Mouse (Mus musculus): ENCODE measurements around the gene Thnsl2. TPM values are rescaled to one million over a fixed set of nuclear protein-coding genes. Genes with fewer than 3 reads are reported as not detected.

The Thnsl2 gene
- total and polyA plus RNA-seq, 3 experiments = not detected

DNA sequence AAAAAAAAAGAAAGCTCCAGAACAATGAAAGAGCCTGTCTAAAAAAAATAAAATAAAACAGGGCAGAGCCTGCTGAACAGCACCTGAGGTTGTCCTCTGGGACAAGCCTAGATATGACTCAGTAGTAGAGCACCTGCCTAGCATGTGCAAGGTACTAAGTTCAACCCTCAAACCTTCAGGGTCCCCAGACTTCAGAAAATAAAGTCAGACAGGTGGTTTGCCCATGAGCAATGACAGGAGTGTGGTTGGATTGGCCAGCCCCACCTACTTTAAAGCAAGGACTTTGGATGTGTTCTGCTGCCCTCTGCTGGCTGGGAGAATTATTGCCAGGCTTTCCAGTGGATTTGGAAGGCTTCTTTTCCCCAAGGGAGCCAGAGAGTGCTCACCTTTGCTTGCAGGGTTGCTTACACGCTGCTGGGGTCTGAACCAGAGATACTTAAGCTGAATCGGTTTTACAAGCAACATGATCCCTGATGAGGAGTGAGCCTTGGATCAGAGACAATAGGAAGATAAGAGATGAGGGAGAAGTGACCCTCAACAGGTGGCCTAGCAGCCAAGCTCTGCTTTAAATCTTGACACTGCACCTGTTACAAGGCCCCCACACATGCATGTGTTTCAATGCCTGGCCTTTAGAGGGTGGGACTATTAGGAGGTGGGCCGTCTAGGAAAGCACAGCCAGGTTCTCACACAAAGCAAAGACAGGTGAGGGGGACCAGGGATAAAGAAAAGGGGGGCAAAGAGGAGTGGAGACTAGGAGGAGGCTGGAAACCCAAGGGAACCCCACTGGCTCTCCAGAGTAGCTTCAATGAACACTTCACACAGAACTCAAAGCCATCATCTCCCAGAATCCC lies 19.0 kb downstream of the Thnsl2 start (continued):
- TF ChIP-seq MAFK (IDR thresholded peaks at IDR 0.05; ENCODE audit: insufficient replicate concordance, low read length) (no peak), TBP (conservative IDR thresholded peaks at IDR 0.05; ENCODE audit: low read depth, low read length) (no peak), PAX5 (IDR thresholded peaks at IDR 0.05; ENCODE audit: low read length) (no peak)

DNA sequence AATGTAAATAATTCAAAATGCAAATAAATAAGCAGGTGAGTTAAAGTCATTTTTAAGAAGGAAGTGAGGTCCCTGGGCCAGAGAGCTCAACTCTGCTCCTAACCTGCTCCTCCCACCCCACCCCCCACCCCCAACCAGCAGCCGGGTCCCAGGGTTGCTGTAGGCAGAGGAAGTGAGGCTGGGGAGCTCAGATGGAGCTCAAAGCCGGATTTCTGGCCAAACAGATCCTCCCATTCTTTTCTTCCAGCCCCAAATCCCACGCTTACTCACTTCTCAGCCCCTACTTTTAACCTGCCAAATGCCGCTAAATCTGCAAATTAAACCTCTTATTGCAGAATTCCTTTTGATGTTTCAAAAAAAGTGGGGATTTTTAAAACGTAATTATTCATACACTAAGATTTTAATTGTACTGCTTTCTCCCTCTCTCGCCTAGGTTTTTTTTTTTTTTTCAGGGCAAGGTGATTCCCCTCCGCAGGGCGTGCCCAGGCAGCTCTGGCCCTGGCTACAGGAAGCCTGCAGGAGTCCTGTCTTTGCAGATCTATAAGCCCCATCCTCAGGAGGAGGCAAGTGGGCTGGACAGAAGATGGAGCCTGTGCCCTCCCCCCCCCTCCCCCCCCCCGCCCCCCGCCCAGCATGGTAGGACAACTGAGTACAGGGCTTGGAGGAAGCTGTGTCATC lies 24.5 kb downstream of the Thnsl2 start:
- Histone ChIP-seq H3K36me3 (replicated peaks in 1 of 2; ENCODE audit: control insufficient read depth in 1 of 2, insufficient read depth in 1 of 2, low read length in 1 of 2) (no peaks in the 10 kb centered on the region), H3K4me2 (ENCODE audit: insufficient read depth, low read depth, poor library complexity, severe bottlenecking) (peak overlapping the region; percentile 89), H3K79me2 (replicated peaks; ENCODE audit: control insufficient read depth, extremely low read depth, insufficient read depth, poor library complexity, severe bottlenecking) (no peaks in the 10 kb centered on the region), H3K9ac (ENCODE audit: insufficient read depth, low read depth) (peak overlapping the region; percentile 73), H3K4me3 (replicated peaks in 1 of 3; ENCODE audit: low read depth in 2 of 3, low read length in 2 of 3, poor library complexity in 1 of 3) (no peak overlapping the region), H3K27me3 (replicated peaks) (no peaks in the 10 kb centered on the region), H3K27ac (ENCODE audit: insufficient read depth, low read depth) (peak overlapping the region; percentile 71; the same call in 1 of the 2 replicates), H3K4me1 (ENCODE audit: control insufficient read depth in 1 of 2, insufficient read depth in 2 of 2) (peaks cover 6 to 32% of the 10 kb centered on the region in 2 experiments; a peak in 3 of 4 replicates), H3K9me3 (replicated peaks; ENCODE audit: low read length) (peaks cover 5% of the 10 kb centered on the region)
- in situ Hi-C loops (cut with MboI; ENCODE audit: low pct_ligation_motif_present, low pct_unique_long_range_greater_than_20kb, low sequenced_read_pairs) = loop anchor here (10.0 kb wide), 1 partner anchor 95 kb away; no protein-coding TSS in a partner anchor
- DNase-seq (ENCODE audit: extremely low read depth) = peak; percentile 74
- peak; percentile 46; the same call in 1 of the 2 replicates for TF ChIP-seq EP300 (IDR thresholded peaks at IDR 0.05; ENCODE audit: low read length)
- peak; percentile 1; the same call in 1 of the 2 replicates for TF ChIP-seq MYC (IDR thresholded peaks at IDR 0.05; ENCODE audit: low read depth, low read length)
- TF ChIP-seq NELFE (IDR thresholded peaks at IDR 0.05; ENCODE audit: low read depth, low read length) = 0 out of 2 replicates have a peak, but pooled peaks have one; percentile 20
- TF ChIP-seq SMC3 (IDR thresholded peaks at IDR 0.05; ENCODE audit: low read depth, low read length) = no peak
- TF ChIP-seq IRF4 (IDR thresholded peaks at IDR 0.05; ENCODE audit: low read depth, low read length) = peak; percentile 48; the same call in 1 of the 2 replicates
- peak; percentile 99 for TF ChIP-seq ZNF384 (IDR thresholded peaks at IDR 0.05; ENCODE audit: low read depth, low read length)
- peak; percentile 24; the same call in 1 of the 2 replicates for TF ChIP-seq ETS1 (conservative IDR thresholded peaks at IDR 0.05; ENCODE audit: low read depth, low read length)
- no peak for TF ChIP-seq ZC3H11A (IDR thresholded peaks at IDR 0.05; ENCODE audit: low read depth, low read length)
- no peak for TF ChIP-seq PAX5 (IDR thresholded peaks at IDR 0.05; ENCODE audit: low read length)
- TF ChIP-seq CHD1 (IDR thresholded peaks at IDR 0.05; ENCODE audit: low read depth, low read length) = peak; percentile 92
- TF ChIP-seq TCF12 (IDR thresholded peaks at IDR 0.05; ENCODE audit: low read depth, low read length) = 0 out of 2 replicates have a peak, but pooled peaks have one; percentile 16
- TF ChIP-seq ELF1 (IDR thresholded peaks at IDR 0.05; ENCODE audit: low read depth, low read length) = 0 out of 2 replicates have a peak, but pooled peaks have one; percentile 12
- TF ChIP-seq CHD2 (IDR thresholded peaks at IDR 0.05; ENCODE audit: low read length) = 0 out of 2 replicates have a peak, but pooled peaks have one; percentile 13
- dilution Hi-C loops (cut with MboI; ENCODE audit: extremely low pct_ligation_motif_present, extremely low pct_unique_long_range_greater_than_20kb, low sequenced_read_pairs) = no loop called here

All from CH12.LX (cell line).